Mouse (Mus musculus): ENCODE data around the gene Olfr285.

Gene Olfr285

GRCm38 (mm10) chr15:98317177-98317724, at the start of gene Olfr285:
TSS of gene Olfr285 (minus strand) at chr15:98317353.
- CTCF ChIA-PET = interaction anchor here in 2 of 4 experiments (0.6 to 0.7 kb wide), 2 partner anchors 109 to 349 kb away, joined by 4 to 16 read pairs; no protein-coding TSS in a partner anchor
- POLR2A ChIA-PET = interaction anchor here in 1 of 4 experiments (1.5 kb wide), 1 partner anchor 17 kb away, joined by 4 read pairs; no protein-coding TSS in a partner anchor

- CTCF ChIA-PET = no interaction called here
- POLR2A ChIA-PET = interaction anchor here in 1 of 4 experiments (0.6 kb wide), 1 partner anchor 281 kb away, joined by 4 read pairs; no protein-coding TSS in a partner anchor
Observed at GRCm38 (mm10) chr15:98340887-98341286, 23.7 kb upstream of the Olfr285 start, which contains the start of gene Olfr284. TSS of gene Olfr284 (minus strand) at chr15:98340987.

- POLR2A ChIA-PET = interaction anchor here in 2 of 4 experiments (0.7 to 1.5 kb wide), 2 partner anchors 18 to 189 kb away, joined by 3 to 4 read pairs; no protein-coding TSS in a partner anchor
- CTCF ChIA-PET = interaction anchor here in 3 of 4 experiments (0.6 to 1.1 kb wide), 4 partner anchors 59 to 529 kb away, joined by 3 to 5 read pairs (median 3); no protein-coding TSS in a partner anchor
Observed at GRCm38 (mm10) chr15:98315703-98316102, 1.4 kb downstream of the Olfr285 start.

- POLR2A ChIA-PET = no interaction called here
- CTCF ChIA-PET = no interaction called here
Observed at GRCm38 (mm10) chr15:98295628-98296551, 21.3 kb downstream of the Olfr285 start, which contains the start of gene Zfp641. TSS of gene Zfp641 (minus strand) at chr15:98296161.

GRCm38 (mm10) chr15:98293651-98294050, 23.5 kb downstream of the Olfr285 start:
- ChIA-PET CTCF (interaction anchor here in 2 of 4 experiments (0.6 kb wide), 2 partner anchors 96 to 428 kb away, joined by 4 read pairs; no protein-coding TSS in a partner anchor), POLR2A (no interaction called here)

- POLR2A ChIA-PET = no interaction called here
- CTCF ChIA-PET = interaction anchor here in 1 of 4 experiments (0.5 kb wide), 1 partner anchor 327 kb away, joined by 3 read pairs; no protein-coding TSS in a partner anchor
Observed at GRCm38 (mm10) chr15:98288566-98288965, 28.6 kb downstream of the Olfr285 start.

- CTCF ChIA-PET = interaction anchor here in 1 of 4 experiments (0.6 to 1.1 kb wide), 2 partner anchors 93 to 122 kb away, joined by 3 to 4 read pairs; no protein-coding TSS in a partner anchor
- POLR2A ChIA-PET = interaction anchor here in 1 of 4 experiments (0.6 kb wide), 1 partner anchor 322 kb away, joined by 3 read pairs; the partner anchor contains the start of gene Tmem106c
Observed at GRCm38 (mm10) chr15:98286418-98286817, 30.7 kb downstream of the Olfr285 start.

All from embryonic stem cell, embryonic (primary cell).